Mouse (Mus musculus) left cerebral cortex, adult 9 months (tissue): ENCODE measurements at regions not wholly inside any gene's neighbourhood (a gene's known extent, or its start where the extent isn't known, plus 50 kb on each side); places are given as distances from the start of the nearest gene placed in this dataset.

Experiments used
- DNase-seq, 2 experiments: peaks; one replicate each; pipeline ENCODE4 v3.0.0; 2022; ENCODE audit warnings: low spot score in 2 of 2

DNA sequence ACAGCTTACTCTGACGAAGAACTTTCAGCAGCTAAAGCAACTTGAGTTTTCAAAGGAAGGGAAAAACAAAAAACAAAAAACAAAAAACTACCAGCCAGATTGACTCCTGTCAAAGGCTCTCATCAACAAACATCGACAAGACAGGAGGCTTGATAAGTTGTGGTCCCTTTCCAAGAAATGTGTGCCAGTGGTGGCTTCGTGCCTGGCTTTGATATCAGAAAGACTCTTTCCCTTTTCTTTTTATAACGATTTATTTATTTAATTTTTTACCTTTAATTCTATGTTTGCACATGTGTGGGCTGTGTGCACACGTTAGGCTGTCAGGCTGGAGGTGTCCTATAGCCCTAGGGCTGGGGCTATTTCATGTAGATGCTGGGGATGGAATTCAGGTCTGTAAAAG lies 60.4 kb downstream of the Dact1 start:
- no peak for DNase-seq

GRCm38 (mm10) chr12:71371948-71372347 lies 62.3 kb downstream of the Dact1 start:
- DNase-seq, result no peak

GRCm38 (mm10) chr12:71373633-71374032 lies 63.9 kb downstream of the Dact1 start:
- DNase-seq, result no peak

- peak in 1 of 2 experiments; percentile 17 for DNase-seq
Measured at GRCm38 (mm10) chr12:71376446-71376845, 66.8 kb downstream of the Dact1 start.

DNA sequence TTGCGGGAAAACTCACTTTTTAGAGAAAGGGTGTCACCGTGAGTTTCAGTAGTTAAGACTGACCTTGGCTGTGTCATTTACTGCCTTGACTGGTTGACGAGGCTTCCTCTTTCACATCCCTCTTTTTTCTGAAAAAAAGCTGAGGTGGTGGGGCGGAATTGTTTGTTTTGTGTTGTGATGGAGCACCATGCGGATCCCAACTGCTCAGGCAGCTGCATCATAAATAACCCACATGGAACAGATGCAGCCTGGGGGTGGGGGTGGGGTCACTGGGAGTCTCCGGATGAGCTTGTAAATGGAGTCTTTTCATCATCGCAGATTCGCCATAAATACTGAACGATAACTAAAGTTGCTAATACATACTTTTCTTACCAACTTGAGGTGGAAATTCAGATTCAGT lies 67.3 kb downstream of the Dact1 start:
- DNase-seq, result peak in 1 of 2 experiments; percentile 20

- DNase-seq, result no peak
Measured at GRCm38 (mm10) chr12:71379626-71380423, 70.1 kb downstream of the Dact1 start.

- DNase-seq, result no peak
Measured at GRCm38 (mm10) chr12:71380424-71380761, 70.7 kb downstream of the Dact1 start.

DNA sequence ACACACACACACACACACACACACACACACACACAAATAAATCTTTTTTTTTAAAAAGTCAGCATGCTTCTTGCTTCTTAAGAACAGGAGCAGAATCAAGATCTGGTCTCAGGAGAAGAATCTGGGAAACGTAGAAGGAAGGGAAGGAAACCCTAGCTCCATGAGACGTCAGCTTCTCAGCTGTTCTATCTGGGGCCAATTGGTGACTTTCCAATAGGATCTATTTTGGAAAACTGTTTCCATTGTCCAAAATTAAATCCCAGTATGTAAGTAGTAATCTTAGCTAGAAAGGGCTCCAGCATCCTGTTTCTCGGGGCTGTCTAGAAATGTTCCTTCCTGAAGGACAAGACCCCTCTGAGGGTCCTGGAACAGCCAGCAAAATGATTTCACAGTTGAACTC lies 76.6 kb downstream of the Dact1 start:
- no peak for DNase-seq

DNA sequence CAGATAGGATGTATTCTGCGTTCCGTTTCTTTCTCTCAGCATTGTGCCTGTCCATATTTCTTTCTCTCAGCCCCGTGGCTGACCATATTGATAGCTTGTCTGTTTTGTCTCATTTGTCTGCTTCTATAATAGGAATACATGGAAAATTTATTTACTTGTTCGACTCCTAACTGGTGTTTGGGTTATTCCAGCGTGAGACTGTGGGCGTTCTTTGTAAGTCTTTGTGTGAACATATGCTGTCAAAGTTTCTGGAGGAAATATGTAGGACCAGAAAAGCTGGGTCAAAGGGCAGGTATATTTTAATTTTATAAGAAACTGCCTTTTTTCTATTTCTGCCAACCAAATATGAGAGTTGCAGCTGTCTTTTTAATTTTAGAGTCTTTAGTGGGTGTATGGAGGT lies 81.8 kb downstream of the Dact1 start:
- peak in 1 of 2 experiments; percentile 17 for DNase-seq

GRCm38 (mm10) chr12:71393752-71394151 lies 84.1 kb downstream of the Dact1 start:
- no peak for DNase-seq

- DNase-seq, result no peak
Measured at GRCm38 (mm10) chr12:71397456-71397855, 87.8 kb downstream of the Dact1 start.

DNA sequence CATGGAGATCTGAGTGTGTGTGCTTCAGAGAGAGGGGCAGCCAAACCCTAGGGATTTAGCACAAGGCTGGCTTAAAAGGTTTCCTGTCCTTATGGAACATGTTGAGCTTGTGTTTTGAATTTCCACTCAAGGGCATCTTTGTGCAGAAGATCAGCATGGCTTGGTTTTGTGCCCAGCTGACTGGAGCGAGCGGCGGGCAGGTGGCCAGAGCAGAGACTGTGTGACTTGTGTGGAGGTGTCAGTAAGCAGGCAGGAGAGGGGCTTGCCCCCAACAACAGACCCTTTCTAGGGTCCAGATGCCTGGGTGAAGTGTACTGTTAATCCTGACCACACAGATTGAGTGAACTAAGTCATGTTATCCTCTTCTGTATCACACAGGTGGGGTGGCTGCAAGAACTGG lies 89.0 kb downstream of the Dact1 start:
- no peak for DNase-seq

DNA sequence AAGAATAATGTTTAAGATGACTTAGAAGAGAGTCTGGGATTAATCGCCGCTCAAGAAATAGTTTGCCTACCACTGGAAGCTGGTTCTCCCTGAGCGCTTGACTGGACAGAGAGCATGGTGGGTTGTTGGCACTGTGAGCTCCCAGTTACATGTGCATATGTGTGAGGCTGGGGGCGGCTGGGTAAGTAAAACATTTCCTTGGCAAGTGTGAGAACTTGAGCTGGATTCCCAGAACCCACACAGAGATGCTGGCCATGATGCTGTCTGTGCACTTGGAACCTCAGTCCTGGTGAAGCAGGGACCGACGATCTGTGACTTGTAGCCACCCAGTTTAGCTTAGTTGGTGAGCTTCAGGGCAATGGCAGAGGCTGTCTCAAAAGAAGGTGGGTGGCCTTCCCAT lies 90.5 kb downstream of the Dact1 start:
- no peak for DNase-seq

DNA sequence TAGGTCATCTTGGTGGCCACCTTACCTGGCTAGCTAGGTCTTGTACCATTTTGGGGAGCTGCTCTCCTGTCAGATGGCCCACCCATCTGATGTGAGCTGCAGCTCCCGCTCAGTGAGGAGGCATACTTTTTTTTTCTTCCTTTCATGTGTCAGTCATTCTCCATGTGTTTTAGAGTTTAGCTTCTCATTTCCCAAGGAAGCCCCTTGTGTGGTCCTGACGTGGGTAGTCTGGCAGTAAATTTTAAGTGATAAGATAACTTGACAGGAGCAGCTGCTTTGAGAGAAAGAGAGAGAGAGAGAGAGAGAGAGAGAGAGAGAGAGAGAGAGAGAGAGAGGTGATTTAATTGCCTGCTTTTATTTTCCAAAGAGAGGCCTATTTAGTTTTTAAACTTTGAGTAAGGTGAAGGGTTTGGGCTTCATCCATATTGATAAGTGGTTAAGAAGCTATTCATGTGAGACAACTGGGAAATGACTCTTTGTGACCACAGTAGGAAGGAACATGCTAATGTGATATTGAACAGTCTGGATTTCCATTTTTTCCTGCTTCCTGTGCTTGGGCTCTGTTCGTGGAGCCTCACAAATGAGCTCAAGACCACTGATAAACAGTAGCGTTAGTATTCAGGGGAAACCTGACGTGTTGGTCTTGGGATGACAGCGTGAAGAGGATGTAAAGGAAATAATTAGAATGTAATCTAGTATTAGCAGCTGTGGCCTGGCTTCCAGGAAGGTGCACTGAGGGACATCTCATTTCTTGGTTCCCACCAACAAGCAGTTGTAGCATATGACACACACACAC lies 92.1 kb downstream of the Dact1 start:
- DNase-seq, result no peak

DNA sequence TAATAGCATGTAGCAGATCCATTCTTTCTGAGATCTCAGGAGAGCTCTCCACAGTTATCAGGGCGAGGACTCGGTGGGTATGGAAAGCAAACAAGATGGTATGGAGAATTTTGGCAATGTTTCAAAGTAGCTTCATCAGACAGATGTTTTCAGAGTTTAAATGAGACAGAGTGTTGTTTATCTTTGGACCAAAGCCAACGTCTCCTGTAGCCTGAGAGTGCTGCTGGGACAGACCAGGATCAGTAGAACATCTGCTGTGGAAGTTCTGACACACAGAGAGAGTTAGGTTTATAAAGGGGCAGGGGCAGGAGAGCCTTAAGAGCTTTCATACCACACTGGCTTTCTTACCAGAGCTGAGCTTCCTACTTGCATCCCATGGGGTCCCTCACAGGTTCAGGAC lies 97.6 kb downstream of the Dact1 start:
- DNase-seq, result no peak

- no peak for DNase-seq
Measured at GRCm38 (mm10) chr12:71408396-71409050, 98.8 kb downstream of the Dact1 start.

DNA sequence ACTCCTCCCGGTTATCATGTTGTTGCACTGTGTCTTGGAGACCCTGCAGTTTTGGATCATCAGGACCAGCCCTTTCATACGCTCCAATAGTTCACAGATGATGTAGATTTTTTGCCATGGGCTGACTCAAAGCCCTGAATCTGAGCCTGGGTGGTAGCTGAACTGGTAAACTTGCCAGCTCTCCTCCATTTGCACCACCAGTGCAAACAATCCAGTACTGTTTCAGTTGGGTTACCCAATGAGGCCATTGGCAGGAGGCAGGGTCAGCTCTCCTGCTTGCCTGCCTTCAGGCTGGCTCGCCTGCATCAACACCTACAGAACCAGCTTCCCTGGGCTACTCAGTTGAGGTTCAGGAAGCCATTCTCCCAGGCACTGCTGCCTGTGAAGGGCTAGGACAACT lies 102.6 kb downstream of the Dact1 start:
- no peak for DNase-seq

GRCm38 (mm10) chr12:71416968-71417367 lies 107.3 kb downstream of the Dact1 start:
- DNase-seq, result no peak

GRCm38 (mm10) chr12:71418186-71418585 lies 108.5 kb downstream of the Dact1 start:
- no peak for DNase-seq

GRCm38 (mm10) chr12:71419161-71419560 lies 109.5 kb downstream of the Dact1 start:
- no peak for DNase-seq

DNA sequence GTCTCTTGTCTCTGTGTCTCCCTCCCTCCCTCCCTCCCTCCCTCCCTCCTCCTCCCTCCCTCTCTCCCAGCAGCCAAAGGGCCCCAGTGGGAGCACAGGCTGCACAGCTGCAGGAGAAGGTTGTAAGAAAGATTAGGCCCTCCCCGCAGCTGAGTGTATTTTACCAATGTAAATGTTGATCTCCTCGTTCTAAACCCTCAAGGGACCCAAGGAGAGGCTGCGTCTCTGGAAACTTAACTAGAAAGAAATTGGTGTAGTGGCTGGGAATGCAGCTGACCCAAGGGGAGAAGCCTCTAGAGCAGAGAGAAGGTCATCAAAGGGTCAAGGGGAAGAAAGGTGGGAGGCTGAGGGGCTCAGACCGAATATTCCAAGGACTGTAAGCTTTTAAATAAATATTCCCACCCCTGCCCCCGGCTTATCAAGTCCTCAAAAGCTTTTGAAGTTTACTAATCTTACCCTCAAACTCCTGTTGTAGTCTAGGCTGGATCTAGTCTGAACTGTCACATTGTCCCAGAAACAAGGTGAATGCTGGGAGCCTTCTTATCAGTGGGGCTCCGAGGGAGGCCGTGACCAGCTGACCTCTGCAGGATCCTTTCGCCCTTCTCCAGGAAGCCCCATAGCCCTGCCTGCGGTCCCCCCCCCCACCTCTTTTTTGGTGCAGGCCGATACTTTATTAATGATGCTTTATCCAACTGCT lies 116.5 kb downstream of the Dact1 start:
- no peak for DNase-seq

DNA sequence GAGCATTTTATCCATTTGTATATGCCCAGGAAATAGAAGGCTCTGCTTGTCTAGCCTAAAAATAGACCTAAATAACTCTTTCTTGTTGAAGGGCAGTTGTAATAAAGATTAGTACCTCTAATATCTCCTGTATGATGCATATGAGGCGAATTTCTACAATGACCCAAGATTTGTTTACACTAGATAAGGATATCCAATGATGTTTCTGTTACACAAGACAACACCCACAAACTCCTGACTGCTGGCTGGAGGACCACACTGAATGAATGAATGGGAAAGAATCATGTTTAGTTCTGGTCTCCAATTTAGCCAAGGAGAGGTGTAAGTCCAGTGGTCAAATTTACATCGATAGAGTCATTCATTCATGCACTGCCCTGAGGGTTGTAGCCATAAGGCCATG lies 118.3 kb downstream of the Dact1 start:
- DNase-seq, result no peak
